Mouse (Mus musculus) ES-Bruce4 (cell line): ENCODE measurements around the gene Frmd4a. TPM values are rescaled to one million over a fixed set of nuclear protein-coding genes. Genes with fewer than 3 reads are reported as not detected.

ENCODE experiments used
- H3K27ac ChIP-seq: 2 replicates; pipeline ENCODE4 v1.5.1; 2012; ENCODE audit warnings: low read length, inconsistent platforms; ENCODE audit not compliant: insufficient read depth
- H3K27me3 ChIP-seq: 2 replicates; pipeline ENCODE4 v1.6.1; 2012; ENCODE audit warnings: mild to moderate bottlenecking, low read length, inconsistent platforms; ENCODE audit not compliant: control insufficient read depth, poor library complexity, insufficient read depth, severe bottlenecking
- H3K36me3 ChIP-seq: 2 replicates; pipeline ENCODE4 v1.6.1; 2012; ENCODE audit warnings: inconsistent platforms, mild to moderate bottlenecking, low read length, moderate library complexity; ENCODE audit not compliant: control insufficient read depth, poor library complexity, insufficient read depth, severe bottlenecking
- H3K4me1 ChIP-seq: one replicate; pipeline ENCODE4 v1.8.1; 2011; ENCODE audit warnings: low read length; ENCODE audit not compliant: control insufficient read depth, insufficient read depth
- H3K4me3 ChIP-seq: 2 replicates; pipeline ENCODE4 v1.5.1; 2011; ENCODE audit warnings: low read depth, mild to moderate bottlenecking, low read length
- H3K9ac ChIP-seq: 2 replicates; pipeline ENCODE4 v1.6.1; 2012; ENCODE audit warnings: low read depth, mild to moderate bottlenecking, inconsistent platforms; ENCODE audit not compliant: poor library complexity, severe bottlenecking
- H3K9me3 ChIP-seq: replicated peaks from 2 replicates; pipeline ENCODE4 v1.6.1; 2012; ENCODE audit warnings: mild to moderate bottlenecking, low read length, inconsistent platforms; ENCODE audit not compliant: control insufficient read depth, poor library complexity, insufficient read depth, severe bottlenecking
- CTCF ChIP-seq: IDR thresholded peaks from one replicate; pipeline ENCODE4 v1.8.1; 2011; ENCODE audit warnings: low read depth, low read length
- EP300 ChIP-seq: IDR thresholded peaks from 2 replicates; pipeline ENCODE4 v1.6.1; 2011; ENCODE audit warnings: low read depth, low read length; ENCODE audit not compliant: insufficient read depth
- POLR2A ChIP-seq: IDR thresholded peaks from one replicate; pipeline ENCODE4 v1.8.1; 2011; ENCODE audit warnings: low read length; ENCODE audit not compliant: insufficient read depth
- polyA plus RNA-seq: library from polyadenylated mRNA; stranded (reverse); fragments of >200 nt; gene quantifications from 2 replicates; pipeline ENCODE4 v1.2.4, GENCODE M21; 2011; ENCODE audit warnings: low read depth; ENCODE audit not compliant: missing spikeins, insufficient read depth, insufficient read length

The Frmd4a gene
- polyA plus RNA-seq, 1 experiment, result 5.6 TPM

- Histone ChIP-seq H3K27ac (no peak overlapping the region), H3K4me1 (no peaks in the 10 kb centered on the region), H3K9me3 (no peaks in the 10 kb centered on the region), H3K9ac (no peak overlapping the region), H3K4me3 (no peak overlapping the region), H3K36me3 (no peaks in the 10 kb centered on the region), H3K27me3 (no peaks in the 10 kb centered on the region)
- no peak for TF ChIP-seq CTCF
- TF ChIP-seq POLR2A, result no peak
- no peak for TF ChIP-seq EP300
Measured at GRCm38 (mm10) chr2:4071831-4072230, 54.3 kb downstream of the Frmd4a start.

GRCm38 (mm10) chr2:4083877-4084276, 66.4 kb downstream of the Frmd4a start:
- no peak overlapping the region for H3K27ac ChIP-seq

GRCm38 (mm10) chr2:4097601-4098000, 80.1 kb downstream of the Frmd4a start:
- H3K27ac ChIP-seq, result no peak overlapping the region
- no peaks in the 10 kb centered on the region for H3K4me1 ChIP-seq
- H3K27me3 ChIP-seq, result no peaks in the 10 kb centered on the region
- TF ChIP-seq POLR2A, result no peak
- TF ChIP-seq CTCF, result no peak
- TF ChIP-seq EP300, result no peak
- no peak overlapping the region for H3K9ac ChIP-seq
- no peak overlapping the region for H3K4me3 ChIP-seq
- no peaks in the 10 kb centered on the region for H3K9me3 ChIP-seq
- H3K36me3 ChIP-seq, result no peaks in the 10 kb centered on the region

More at GRCm38 (mm10) chr2:4083877-4084276, 66.4 kb downstream of the Frmd4a start:
- H3K9ac ChIP-seq, result no peak overlapping the region
- no peak overlapping the region for H3K4me3 ChIP-seq
- no peaks in the 10 kb centered on the region for H3K4me1 ChIP-seq
- TF ChIP-seq EP300, result no peak
- no peaks in the 10 kb centered on the region for H3K27me3 ChIP-seq
- no peaks in the 10 kb centered on the region for H3K9me3 ChIP-seq
- no peaks in the 10 kb centered on the region for H3K36me3 ChIP-seq

GRCm38 (mm10) chr2:4098948-4099776, 81.6 kb downstream of the Frmd4a start:
- no peak for TF ChIP-seq CTCF
- no peak for TF ChIP-seq EP300
- TF ChIP-seq POLR2A, result no peak

GRCm38 (mm10) chr2:4099777-4100104, 82.2 kb downstream of the Frmd4a start:
- H3K27me3 ChIP-seq, result no peaks in the 10 kb centered on the region
- TF ChIP-seq EP300 (no peak), CTCF (no peak), POLR2A (no peak)
- no peak overlapping the region for H3K9ac ChIP-seq
- H3K4me1 ChIP-seq, result no peaks in the 10 kb centered on the region
- H3K27ac ChIP-seq, result no peak overlapping the region
- H3K4me3 ChIP-seq, result no peak overlapping the region
- no peaks in the 10 kb centered on the region for H3K9me3 ChIP-seq
- H3K36me3 ChIP-seq, result no peaks in the 10 kb centered on the region

More at GRCm38 (mm10) chr2:4098948-4099776, 81.6 kb downstream of the Frmd4a start:
- Histone ChIP-seq H3K4me3 (no peak overlapping the region), H3K36me3 (no peaks in the 10 kb centered on the region), H3K4me1 (no peaks in the 10 kb centered on the region), H3K27ac (no peak overlapping the region), H3K9ac (no peak overlapping the region), H3K9me3 (no peaks in the 10 kb centered on the region), H3K27me3 (no peaks in the 10 kb centered on the region)

GRCm38 (mm10) chr2:4101370-4101769, 83.9 kb downstream of the Frmd4a start:
- TF ChIP-seq EP300 (no peak), CTCF (no peak), POLR2A (no peak)
- Histone ChIP-seq H3K36me3 (no peaks in the 10 kb centered on the region), H3K27me3 (no peaks in the 10 kb centered on the region), H3K27ac (no peak overlapping the region), H3K4me3 (no peak overlapping the region), H3K9ac (no peak overlapping the region), H3K9me3 (no peaks in the 10 kb centered on the region), H3K4me1 (no peaks in the 10 kb centered on the region)
